Mouse (Mus musculus): ENCODE measurements around the gene Ero1l. TPM values are rescaled to one million over a fixed set of nuclear protein-coding genes. Genes with fewer than 3 reads are reported as not detected.
A peak's percentile ranks its signal among the peaks of the same experiment; 100 is the strongest.

Ero1l gene
- total and polyA plus RNA-seq, 2 experiments from 2014 or later: 15.7 to 25.7 TPM

- Histone ChIP-seq H3K27me3 (ENCODE audit: insufficient read depth, low read length) (no peaks in the 10 kb centered on the region), H3K4me1 (ENCODE audit: insufficient read depth, low read length) (no peaks in the 10 kb centered on the region), H3K27ac (no peak overlapping the region), H3K9ac (replicated peaks; ENCODE audit: low read length) (no peak overlapping the region), H3K4me3 (ENCODE audit: low read length) (no peak overlapping the region), H3K4me2 (ENCODE audit: low read depth, low read length) (no peak overlapping the region), H3K36me3 (ENCODE audit: insufficient read depth, low read length) (peaks cover 6% of the 10 kb centered on the region; the same call in 1 of the 2 replicates), H3K9me3 (ENCODE audit: low read length) (no peaks in the 10 kb centered on the region)
- ATAC-seq: no peak
- WGBS: 94% methylated on average over 5 of the region's 5 CpGs
- DNase-seq (ENCODE audit: low spot score): no peak
- no peak for TF ChIP-seq CTCF (IDR thresholded peaks at IDR 0.05; ENCODE audit: low read depth)
Measured at GRCm38 (mm10) chr14:45305852-45306251, 12.7 kb downstream of the Ero1l start.

- Histone ChIP-seq H3K36me3 (ENCODE audit: insufficient read depth, low read length) (peaks cover 12% of the 10 kb centered on the region; the same call in 1 of the 2 replicates), H3K27me3 (ENCODE audit: insufficient read depth, low read length) (no peaks in the 10 kb centered on the region), H3K9me3 (ENCODE audit: low read length) (no peaks in the 10 kb centered on the region), H3K27ac (no peak overlapping the region), H3K4me2 (ENCODE audit: low read depth, low read length) (no peak overlapping the region), H3K9ac (replicated peaks; ENCODE audit: low read length) (no peak overlapping the region), H3K4me1 (ENCODE audit: insufficient read depth, low read length) (no peaks in the 10 kb centered on the region), H3K4me3 (ENCODE audit: low read length) (no peak overlapping the region)
- DNase-seq (ENCODE audit: low spot score) (no peak), ATAC-seq (no peak)
- TF ChIP-seq CTCF (IDR thresholded peaks at IDR 0.05; ENCODE audit: low read depth): peak; percentile 38
- 51% methylated on average over 4 of the region's 4 CpGs for WGBS
Measured at GRCm38 (mm10) chr14:45304389-45304788, 14.2 kb downstream of the Ero1l start.

- H3K4me3 ChIP-seq (ENCODE audit: low read length): no peak overlapping the region
- H3K36me3 ChIP-seq (ENCODE audit: insufficient read depth, low read length): peaks cover 16% of the 10 kb centered on the region; the same call in 1 of the 2 replicates
- H3K9ac ChIP-seq (replicated peaks; ENCODE audit: low read length): no peak overlapping the region
- H3K4me1 ChIP-seq (ENCODE audit: insufficient read depth, low read length): no peaks in the 10 kb centered on the region
- TF ChIP-seq CTCF (IDR thresholded peaks at IDR 0.05; ENCODE audit: low read depth): no peak
- WGBS: 27% methylated on average over 4 of the region's 4 CpGs
- DNase-seq (ENCODE audit: low spot score) (peak; percentile 15), ATAC-seq (no peak)
- no peak overlapping the region for H3K27ac ChIP-seq
- H3K4me2 ChIP-seq (ENCODE audit: low read depth, low read length): no peak overlapping the region
- no peaks in the 10 kb centered on the region for H3K27me3 ChIP-seq (ENCODE audit: insufficient read depth, low read length)
- H3K9me3 ChIP-seq (ENCODE audit: low read length): no peaks in the 10 kb centered on the region
Measured at GRCm38 (mm10) chr14:45303939-45304338, 14.6 kb downstream of the Ero1l start.

GRCm38 (mm10) chr14:45291608-45292007 is 27.0 kb downstream of the Ero1l start:
- H3K27me3 ChIP-seq (ENCODE audit: insufficient read depth, low read length): no peaks in the 10 kb centered on the region
- H3K9me3 ChIP-seq (ENCODE audit: low read length): no peaks in the 10 kb centered on the region
- no peak for TF ChIP-seq CTCF (IDR thresholded peaks at IDR 0.05; ENCODE audit: low read depth)
- H3K4me2 ChIP-seq (ENCODE audit: low read depth, low read length): no peak overlapping the region
- WGBS: 69% methylated on average over 4 of the region's 4 CpGs
- no peak overlapping the region for H3K27ac ChIP-seq
- H3K9ac ChIP-seq (replicated peaks; ENCODE audit: low read length): no peak overlapping the region
- no peak overlapping the region for H3K4me3 ChIP-seq (ENCODE audit: low read length)
- peaks cover 7% of the 10 kb centered on the region; the same call in 1 of the 2 replicates for H3K36me3 ChIP-seq (ENCODE audit: insufficient read depth, low read length)
- DNase-seq (ENCODE audit: low spot score) (no peak), ATAC-seq (no peak)
- no peaks in the 10 kb centered on the region for H3K4me1 ChIP-seq (ENCODE audit: insufficient read depth, low read length)

- 91% methylated on average over 3 of the region's 3 CpGs for WGBS
- TF ChIP-seq CTCF (IDR thresholded peaks at IDR 0.05; ENCODE audit: low read depth): no peak
Measured at GRCm38 (mm10) chr14:45282066-45282465, 36.5 kb downstream of the Ero1l start.

GRCm38 (mm10) chr14:45275816-45276215 is 42.8 kb downstream of the Ero1l start:
- DNase-seq (ENCODE audit: low spot score) (no peak), ATAC-seq (no peak)
- H3K36me3 ChIP-seq (ENCODE audit: insufficient read depth, low read length): peaks cover 14% of the 10 kb centered on the region; the same call in 1 of the 2 replicates
- no peaks in the 10 kb centered on the region for H3K9me3 ChIP-seq (ENCODE audit: low read length)
- no peak overlapping the region for H3K27ac ChIP-seq
- no peak for TF ChIP-seq CTCF (IDR thresholded peaks at IDR 0.05; ENCODE audit: low read depth)
- H3K4me2 ChIP-seq (ENCODE audit: low read depth, low read length): no peak overlapping the region
- 91% methylated on average over 6 of the region's 6 CpGs for whole genome bisulfite sequencing
- no peaks in the 10 kb centered on the region for H3K4me1 ChIP-seq (ENCODE audit: insufficient read depth, low read length)
- H3K9ac ChIP-seq (replicated peaks; ENCODE audit: low read length): no peak overlapping the region
- no peak overlapping the region for H3K4me3 ChIP-seq (ENCODE audit: low read length)
- H3K27me3 ChIP-seq (ENCODE audit: insufficient read depth, low read length): no peaks in the 10 kb centered on the region

More at GRCm38 (mm10) chr14:45282066-45282465, 36.5 kb downstream of the Ero1l start:
- Histone ChIP-seq H3K4me2 (ENCODE audit: low read depth, low read length) (no peak overlapping the region), H3K9ac (replicated peaks; ENCODE audit: low read length) (no peak overlapping the region), H3K27me3 (ENCODE audit: insufficient read depth, low read length) (no peaks in the 10 kb centered on the region), H3K4me1 (ENCODE audit: insufficient read depth, low read length) (no peaks in the 10 kb centered on the region), H3K27ac (no peak overlapping the region), H3K9me3 (ENCODE audit: low read length) (no peaks in the 10 kb centered on the region), H3K4me3 (ENCODE audit: low read length) (no peak overlapping the region), H3K36me3 (ENCODE audit: insufficient read depth, low read length) (peaks cover 18% of the 10 kb centered on the region; the same call in 1 of the 2 replicates)
- ATAC-seq (no peak), DNase-seq (ENCODE audit: low spot score) (no peak)

- ATAC-seq: no peak
- H3K4me1 ChIP-seq (ENCODE audit: insufficient read depth, low read length): no peaks in the 10 kb centered on the region
- H3K27ac ChIP-seq: no peak overlapping the region
- no peak overlapping the region for H3K9ac ChIP-seq (replicated peaks; ENCODE audit: low read length)
- H3K4me3 ChIP-seq (ENCODE audit: low read length): no peak overlapping the region
- no peak for TF ChIP-seq CTCF (IDR thresholded peaks at IDR 0.05; ENCODE audit: low read depth)
- no peaks in the 10 kb centered on the region for H3K27me3 ChIP-seq (ENCODE audit: insufficient read depth, low read length)
- whole genome bisulfite sequencing: 83% methylated on average over 3 of the region's 3 CpGs
- DNase-seq (ENCODE audit: low spot score): no peak
- H3K36me3 ChIP-seq (ENCODE audit: insufficient read depth, low read length): no peaks in the 10 kb centered on the region; the same call in 1 of the 2 replicates
- H3K4me2 ChIP-seq (ENCODE audit: low read depth, low read length): no peak overlapping the region
- no peaks in the 10 kb centered on the region for H3K9me3 ChIP-seq (ENCODE audit: low read length)
Measured at GRCm38 (mm10) chr14:45263831-45264592, 54.6 kb downstream of the Ero1l start.
